Mouse (Mus musculus): ENCODE measurements around the gene Slc25a21.

The Slc25a21 gene

GRCm38 (mm10) chr12:56689736-56690135 lies 507.5 kb downstream of the Slc25a21 start:
- in situ Hi-C loops (cut with MboI; ENCODE audit: low pct_unique_long_range_greater_than_20kb in 1 of 2, low sequenced_read_pairs in 2 of 2, unreplicated experiment in 1 of 2) = loop anchor here (5.0 to 25.0 kb wide), 5 partner anchors 155 to 858 kb away; partner anchors contain the start of genes Foxa1 (in 2 of the 2), Nkx2-1 (in 1 of the 2) and Slc25a21 (in 1 of the 2)

GRCm38 (mm10) chr12:56689331-56689730 lies 507.9 kb downstream of the Slc25a21 start:
- in situ Hi-C loops (cut with MboI; ENCODE audit: low pct_unique_long_range_greater_than_20kb in 1 of 2, low sequenced_read_pairs in 2 of 2, unreplicated experiment in 1 of 2) = loop anchor here (10.0 to 25.0 kb wide), 2 partner anchors 298 to 505 kb away; partner anchors contain the start of gene Slc25a21 (in 1 of the 2)

GRCm38 (mm10) chr12:56688920-56689319 lies 508.4 kb downstream of the Slc25a21 start:
- in situ Hi-C loops (cut with MboI; ENCODE audit: low pct_unique_long_range_greater_than_20kb in 1 of 2, low sequenced_read_pairs in 2 of 2, unreplicated experiment in 1 of 2) = loop anchor here (10.0 to 25.0 kb wide), 2 partner anchors 298 to 506 kb away; partner anchors contain the start of gene Slc25a21 (in 1 of the 2)

- in situ Hi-C loops (cut with MboI; ENCODE audit: low pct_unique_long_range_greater_than_20kb in 1 of 2, low sequenced_read_pairs in 2 of 2, unreplicated experiment in 1 of 2) = loop anchor here (10.0 to 25.0 kb wide), 2 partner anchors 299 to 506 kb away; partner anchors contain the start of gene Slc25a21 (in 1 of the 2)
Measured at GRCm38 (mm10) chr12:56688482-56688840, 508.8 kb downstream of the Slc25a21 start.

GRCm38 (mm10) chr12:56687640-56688481 lies 509.4 kb downstream of the Slc25a21 start:
- in situ Hi-C loops (cut with MboI; ENCODE audit: low pct_unique_long_range_greater_than_20kb in 1 of 2, low sequenced_read_pairs in 2 of 2, unreplicated experiment in 1 of 2) = loop anchor here (10.0 to 25.0 kb wide), 2 partner anchors 299 to 507 kb away; partner anchors contain the start of gene Slc25a21 (in 1 of the 2)

- in situ Hi-C loops (cut with MboI; ENCODE audit: low pct_unique_long_range_greater_than_20kb in 1 of 2, low sequenced_read_pairs in 2 of 2, unreplicated experiment in 1 of 2) = loop anchor here (5.0 to 25.0 kb wide), 3 partner anchors 306 to 514 kb away; partner anchors contain the start of gene Slc25a21 (in 1 of the 2)
Measured at GRCm38 (mm10) chr12:56681096-56681811, 516.0 kb downstream of the Slc25a21 start.

- in situ Hi-C loops (cut with MboI; ENCODE audit: low pct_unique_long_range_greater_than_20kb in 1 of 2, low sequenced_read_pairs in 2 of 2, unreplicated experiment in 1 of 2) = loop anchor here (25.0 kb wide), 1 partner anchor 310 kb away; no protein-coding TSS in a partner anchor
Measured at GRCm38 (mm10) chr12:56677620-56678019, 519.7 kb downstream of the Slc25a21 start.

GRCm38 (mm10) chr12:56674726-56675125 lies 522.5 kb downstream of the Slc25a21 start:
- in situ Hi-C loops (cut with MboI; ENCODE audit: low pct_unique_long_range_greater_than_20kb in 1 of 2, low sequenced_read_pairs in 2 of 2, unreplicated experiment in 1 of 2) = loop anchor here (25.0 kb wide), 1 partner anchor 313 kb away; no protein-coding TSS in a partner anchor

- in situ Hi-C loops (cut with MboI; ENCODE audit: low pct_unique_long_range_greater_than_20kb in 1 of 2, low sequenced_read_pairs in 2 of 2, unreplicated experiment in 1 of 2) = no loop called here
Measured at GRCm38 (mm10) chr12:56670795-56671194, 526.5 kb downstream of the Slc25a21 start.

GRCm38 (mm10) chr12:56669451-56670122 lies 527.7 kb downstream of the Slc25a21 start:
- in situ Hi-C loops (cut with MboI; ENCODE audit: low pct_unique_long_range_greater_than_20kb in 1 of 2, low sequenced_read_pairs in 2 of 2, unreplicated experiment in 1 of 2) = no loop called here
